Mouse (Mus musculus): ENCODE data around the gene Cnot6.

Gene Cnot6

GRCm38 (mm10) chr11:49655501-49655900 lies 57.0 kb downstream of the Cnot6 start:
- DNase-seq (ENCODE audit: low read depth in 1 of 2, low spot score in 2 of 2), result no peak

GRCm38 (mm10) chr11:49654651-49655050 lies 57.9 kb downstream of the Cnot6 start:
- DNase-seq (ENCODE audit: low read depth in 1 of 2, low spot score in 2 of 2), result no peak

DNA sequence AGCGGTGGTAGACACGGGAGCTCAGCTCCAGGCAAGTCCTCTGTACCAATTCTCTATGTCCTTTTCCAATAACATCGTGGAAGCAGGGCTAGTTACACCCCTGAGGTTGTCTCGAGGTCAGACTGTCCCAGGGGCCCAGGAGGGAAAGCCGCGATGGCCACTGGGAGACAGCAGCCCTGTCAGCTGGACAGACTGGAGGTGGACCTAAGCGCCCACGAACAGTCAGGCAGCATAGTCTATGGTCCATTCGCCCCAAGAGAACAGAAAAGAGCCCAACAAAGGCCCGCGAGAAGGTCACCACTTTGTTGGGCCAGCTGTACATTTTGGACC lies 59.5 kb downstream of the Cnot6 start:
- DNase-seq (ENCODE audit: low read depth in 1 of 2, low spot score in 2 of 2), result no peak

- DNase-seq (ENCODE audit: low read depth in 1 of 2, low spot score in 2 of 2), result peak in 1 of 2 experiments; percentile 60
Observed at GRCm38 (mm10) chr11:49652401-49653078, 60.0 kb downstream of the Cnot6 start.

DNA sequence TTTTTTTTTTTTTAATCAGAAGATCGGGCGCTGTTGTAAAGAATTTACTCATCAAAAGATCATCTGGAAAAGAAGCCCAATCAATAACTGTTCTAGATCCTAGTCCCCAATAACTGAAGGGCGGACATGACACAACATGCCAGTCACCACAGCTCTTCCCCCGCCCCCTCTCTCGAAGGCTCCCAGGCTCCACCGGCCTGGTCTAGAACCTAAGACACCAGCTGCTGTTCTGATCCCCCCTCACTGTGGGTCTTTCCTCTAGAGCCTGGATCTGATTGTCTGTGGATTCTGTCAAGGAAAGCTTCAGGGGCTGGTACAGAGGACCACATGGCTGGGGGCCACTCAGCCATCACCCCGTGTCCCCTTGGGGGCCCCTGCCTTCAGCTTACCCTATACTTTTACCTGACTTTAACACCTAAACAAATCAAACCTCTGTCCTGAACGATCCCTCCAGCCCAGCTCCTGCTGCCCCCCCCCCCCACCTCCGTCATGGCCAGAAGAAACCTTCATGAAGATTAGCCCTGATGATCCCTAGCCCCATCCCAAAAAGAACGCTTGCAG lies 60.7 kb downstream of the Cnot6 start:
- DNase-seq (ENCODE audit: low read depth in 1 of 2, low spot score in 2 of 2), result no peak

GRCm38 (mm10) chr11:49650994-49651761 lies 61.3 kb downstream of the Cnot6 start:
- DNase-seq (ENCODE audit: low read depth in 1 of 2, low spot score in 2 of 2), result no peak

DNA sequence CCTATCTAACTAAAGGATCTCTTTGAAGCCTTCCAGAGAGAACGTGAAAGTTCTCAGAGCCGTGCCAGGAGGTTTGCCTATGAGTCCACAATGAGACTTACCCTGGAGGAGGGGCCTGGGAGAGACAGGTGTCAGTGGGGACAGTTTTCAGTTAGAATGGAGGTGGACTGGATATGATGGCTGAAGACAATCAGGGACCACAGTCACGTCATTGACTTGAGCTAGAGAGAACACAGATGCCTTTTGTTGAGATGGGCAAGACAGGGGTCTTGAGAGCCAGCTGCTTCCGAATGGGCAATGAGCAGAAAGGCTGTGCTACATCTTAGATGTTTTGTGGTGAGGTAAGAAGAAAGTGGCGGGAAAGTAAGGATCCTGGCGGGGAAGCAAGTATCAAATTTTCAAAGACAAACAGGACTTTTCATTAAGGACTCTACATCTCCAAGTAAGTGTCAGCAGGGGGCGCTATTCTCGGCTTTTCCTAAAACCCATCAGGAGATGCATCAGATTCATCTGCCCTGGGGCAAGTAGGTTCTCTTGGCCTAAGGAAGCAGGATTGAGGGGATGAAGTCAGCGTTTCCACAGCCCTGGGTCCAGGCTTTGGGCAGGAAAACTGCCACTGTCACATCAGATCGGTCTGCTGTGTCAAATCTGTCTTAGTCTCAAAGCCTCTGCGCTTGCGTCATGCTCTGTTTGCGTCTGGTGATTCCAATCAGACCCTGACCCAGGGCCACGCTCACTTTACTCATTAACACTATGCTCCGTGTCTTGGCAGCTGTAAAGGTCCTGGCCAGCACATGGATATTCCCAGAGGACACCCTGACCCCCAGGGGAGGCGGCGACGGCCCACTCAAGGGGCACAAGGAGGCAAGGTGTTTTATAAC lies 62.2 kb downstream of the Cnot6 start:
- DNase-seq (ENCODE audit: low read depth in 1 of 2, low spot score in 2 of 2), result no peak

GRCm38 (mm10) chr11:49645677-49646076 lies 66.8 kb downstream of the Cnot6 start:
- no peak for DNase-seq (ENCODE audit: low read depth in 1 of 2, low spot score in 2 of 2)

DNA sequence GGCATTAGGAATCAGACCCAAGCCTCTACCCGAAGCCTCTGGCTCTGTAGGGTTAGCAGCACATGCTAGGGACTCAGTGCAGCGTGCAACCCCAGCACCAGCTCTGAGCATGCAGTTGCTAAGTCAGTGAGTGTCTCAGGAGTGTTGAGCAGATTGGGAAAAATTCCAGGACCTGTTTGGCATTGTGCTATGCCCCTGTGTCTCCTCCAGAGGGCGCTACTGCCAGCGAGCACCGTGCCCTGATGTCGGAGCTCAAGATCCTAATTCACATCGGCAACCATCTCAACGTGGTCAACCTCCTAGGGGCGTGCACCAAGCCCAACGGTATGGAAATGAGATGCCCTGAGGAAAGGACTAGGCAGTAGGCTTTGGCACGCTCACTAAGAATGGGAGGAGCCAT lies 76.1 kb downstream of the Cnot6 start:
- DNase-seq (ENCODE audit: low read depth in 1 of 2, low spot score in 2 of 2), result no peak

DNA sequence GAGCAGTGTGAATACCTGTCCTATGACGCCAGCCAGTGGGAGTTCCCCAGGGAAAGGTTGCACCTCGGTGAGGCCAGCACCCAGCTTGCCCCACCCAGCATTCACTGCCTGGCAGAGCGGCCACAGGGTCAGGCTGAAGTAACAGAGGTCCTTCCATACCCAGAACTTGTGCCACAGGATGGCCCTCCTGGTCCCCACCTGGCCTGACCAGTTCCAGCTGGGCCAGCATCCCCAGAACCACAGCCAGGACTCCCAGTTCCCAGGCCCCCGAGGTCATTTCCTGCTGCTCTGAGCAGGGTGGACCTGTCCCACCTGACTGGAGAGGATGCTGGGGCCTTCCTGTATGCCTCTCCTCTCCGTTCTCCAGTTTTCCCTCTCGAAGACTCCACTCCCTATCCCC lies 76.9 kb downstream of the Cnot6 start:
- DNase-seq (ENCODE audit: low read depth in 1 of 2, low spot score in 2 of 2), result no peak

DNA sequence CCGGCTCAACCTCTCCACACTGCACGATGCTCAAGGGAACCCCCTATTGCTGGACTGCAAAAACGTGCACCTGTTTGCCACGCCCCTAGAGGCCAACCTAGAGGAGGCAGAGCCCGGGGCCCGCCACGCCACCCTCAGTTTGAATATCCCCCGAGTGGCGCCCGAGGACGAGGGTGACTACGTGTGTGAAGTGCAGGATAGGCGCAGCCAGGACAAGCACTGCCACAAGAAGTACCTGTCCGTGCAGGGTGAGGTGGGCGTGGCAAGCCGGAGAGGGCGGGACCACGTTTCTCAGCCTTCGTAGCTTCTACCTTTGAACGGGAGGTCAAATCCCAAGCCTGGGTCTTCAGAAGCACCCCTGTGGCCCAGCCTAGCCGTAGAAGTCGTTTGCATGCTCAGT lies 78.4 kb downstream of the Cnot6 start:
- DNase-seq (ENCODE audit: low read depth in 1 of 2, low spot score in 2 of 2), result no peak

- DNase-seq (ENCODE audit: low read depth in 1 of 2, low spot score in 2 of 2), result no peak
Observed at GRCm38 (mm10) chr11:49632256-49632655, 80.3 kb downstream of the Cnot6 start.

- DNase-seq (ENCODE audit: low read depth in 1 of 2, low spot score in 2 of 2), result no peak
Observed at GRCm38 (mm10) chr11:49631154-49631553, 81.4 kb downstream of the Cnot6 start.

DNA sequence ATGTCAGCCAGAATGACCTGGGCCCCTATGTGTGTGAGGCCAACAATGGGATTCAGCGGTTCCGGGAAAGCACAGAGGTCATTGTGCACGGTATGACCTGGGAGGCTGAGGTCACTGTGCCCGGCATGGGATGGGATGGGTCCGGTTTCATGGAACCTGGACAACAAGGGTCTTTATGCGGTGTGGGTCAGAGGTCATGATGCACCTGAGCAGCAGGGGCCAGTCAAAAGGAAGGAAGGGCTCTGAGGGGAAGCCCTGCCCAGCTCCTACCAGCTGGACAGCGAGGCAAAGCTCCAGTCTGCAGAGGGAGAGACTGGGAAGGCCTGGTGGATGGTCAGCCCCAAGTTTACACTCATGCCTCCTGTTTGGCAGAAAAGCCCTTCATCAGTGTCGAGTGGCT lies 85.8 kb downstream of the Cnot6 start:
- no peak for DNase-seq (ENCODE audit: low read depth in 1 of 2, low spot score in 2 of 2)

DNA sequence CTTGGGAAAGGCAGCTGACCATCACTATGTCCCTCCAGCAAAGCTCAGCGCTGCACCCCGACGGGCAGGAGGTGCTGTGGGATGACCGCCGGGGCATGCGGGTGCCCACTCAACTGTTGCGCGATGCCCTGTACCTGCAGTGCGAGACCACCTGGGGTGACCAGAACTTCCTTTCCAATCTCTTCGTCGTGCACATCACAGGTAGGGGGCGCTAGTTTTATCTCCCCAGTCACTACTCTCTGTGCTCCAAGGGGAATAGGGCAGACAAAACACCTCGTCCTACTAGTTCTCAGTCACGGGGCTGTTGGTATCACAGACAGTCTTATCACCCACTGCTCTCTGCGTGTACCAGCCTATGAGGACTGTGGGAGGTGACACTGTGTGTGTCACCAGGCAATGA lies 86.7 kb downstream of the Cnot6 start:
- no peak for DNase-seq (ENCODE audit: low read depth in 1 of 2, low spot score in 2 of 2)

DNA sequence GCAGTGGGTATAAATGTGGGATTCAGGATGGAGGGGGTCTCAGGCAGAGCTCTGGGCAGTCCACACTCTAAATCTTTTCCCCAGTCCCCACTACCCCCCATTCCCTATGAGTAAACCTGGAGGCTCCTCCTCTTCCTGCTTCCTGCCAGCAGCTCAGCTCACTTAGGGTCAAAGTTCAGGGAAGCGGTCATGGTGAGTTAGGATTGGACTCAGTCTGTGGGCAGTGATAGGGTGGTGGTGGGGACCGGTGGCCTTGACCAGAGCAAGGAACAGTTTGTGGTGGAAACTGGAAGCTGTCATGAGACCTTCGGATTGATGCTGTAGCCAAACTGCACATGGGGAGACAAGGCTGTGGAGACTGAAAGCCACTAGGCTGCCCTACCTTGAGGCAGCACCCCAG lies 88.4 kb downstream of the Cnot6 start:
- no peak for DNase-seq (ENCODE audit: low read depth in 1 of 2, low spot score in 2 of 2)

DNA sequence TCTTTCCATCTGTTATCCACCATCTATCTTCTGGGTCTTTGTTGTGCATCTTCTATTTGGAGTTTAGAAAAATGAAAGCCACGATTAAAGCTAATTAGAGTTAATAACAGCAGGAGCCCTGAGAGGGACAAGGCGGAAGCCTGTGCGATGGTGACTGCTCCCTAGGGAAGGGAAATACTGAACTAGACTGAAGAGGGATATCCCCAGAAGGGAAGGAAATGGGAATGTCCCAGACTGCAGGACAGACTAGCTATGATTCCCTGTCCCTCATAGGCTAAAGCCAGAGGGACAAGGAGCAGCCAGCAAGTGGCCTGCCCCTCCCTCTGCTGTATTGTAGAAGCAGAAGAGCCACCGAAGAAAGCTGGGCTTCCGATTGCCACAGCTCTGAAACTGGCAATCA lies 90.6 kb downstream of the Cnot6 start:
- DNase-seq (ENCODE audit: low read depth in 1 of 2, low spot score in 2 of 2), result no peak

Data from monocyte, adult 2 months (primary cell).